Mouse (Mus musculus): Measurements from ENCODE around the gene Kcnj10.

The Kcnj10 gene

GRCm38 (mm10) chr1:172333512-172333911 lies 7.5 kb upstream of the Kcnj10 start:
- DNase-seq = no peak

- no peak for DNase-seq
Measured at GRCm38 (mm10) chr1:172335804-172336203, 5.2 kb upstream of the Kcnj10 start.

GRCm38 (mm10) chr1:172337411-172338185 lies 3.4 kb upstream of the Kcnj10 start:
- DNase-seq = no peak

GRCm38 (mm10) chr1:172341386-172341785 lies 376 bp downstream of the Kcnj10 start:
- no peak for DNase-seq

GRCm38 (mm10) chr1:172342729-172343128 lies 1.7 kb downstream of the Kcnj10 start:
- peak; percentile 69 for DNase-seq

GRCm38 (mm10) chr1:172343914-172344313 lies 2.9 kb downstream of the Kcnj10 start:
- no peak for DNase-seq

- DNase-seq = no peak
Measured at GRCm38 (mm10) chr1:172344820-172345219, 3.8 kb downstream of the Kcnj10 start.

GRCm38 (mm10) chr1:172346707-172347106 lies 5.7 kb downstream of the Kcnj10 start:
- DNase-seq = no peak

GRCm38 (mm10) chr1:172347382-172347781 lies 6.4 kb downstream of the Kcnj10 start:
- no peak for DNase-seq

GRCm38 (mm10) chr1:172349504-172349903 lies 8.5 kb downstream of the Kcnj10 start:
- DNase-seq = no peak

- peak; percentile 55 for DNase-seq
Measured at GRCm38 (mm10) chr1:172349916-172350812, 9.2 kb downstream of the Kcnj10 start.

GRCm38 (mm10) chr1:172352001-172352400 lies 11.0 kb downstream of the Kcnj10 start:
- DNase-seq = no peak

GRCm38 (mm10) chr1:172352453-172352852 lies 11.4 kb downstream of the Kcnj10 start:
- DNase-seq = no peak

GRCm38 (mm10) chr1:172355336-172355735 lies 14.3 kb downstream of the Kcnj10 start:
- no peak for DNase-seq

- peak; percentile 66 for DNase-seq
Measured at GRCm38 (mm10) chr1:172357550-172357949, 16.5 kb downstream of the Kcnj10 start.

GRCm38 (mm10) chr1:172358341-172358740 lies 17.3 kb downstream of the Kcnj10 start:
- DNase-seq = no peak

- DNase-seq = peak; percentile 50
Measured at GRCm38 (mm10) chr1:172364684-172365083, 23.7 kb downstream of the Kcnj10 start.

GRCm38 (mm10) chr1:172368768-172369418 lies 27.9 kb downstream of the Kcnj10 start:
- DNase-seq = peak; percentile 76

GRCm38 (mm10) chr1:172376198-172376667 lies 35.2 kb downstream of the Kcnj10 start, which contains the start of gene Pigm:
Pigm (plus strand) TSS chr1:172376546.
- DNase-seq = peak; percentile 96

- DNase-seq = no peak
Measured at GRCm38 (mm10) chr1:172376758-172377458, 35.9 kb downstream of the Kcnj10 start.

- DNase-seq = no peak
Measured at GRCm38 (mm10) chr1:172380066-172380465, 39.1 kb downstream of the Kcnj10 start.

GRCm38 (mm10) chr1:172382090-172382489 lies 41.1 kb downstream of the Kcnj10 start:
- DNase-seq = no peak

All from right cerebral cortex, postnatal 4 days (tissue).